Mouse (Mus musculus) small intestine, adult 2 months (tissue): ENCODE results near the gene Eif3d.

Source experiments
- CTCF ChIP-seq: fragments of 200-500 bp; IDR thresholded peaks from 2 replicates; pipeline ENCODE4 v1.5.1; 2012; ENCODE audit warnings: low read depth, mild to moderate bottlenecking, control low read depth, inconsistent platforms, low read length, moderate library complexity, mixed read lengths; ENCODE audit not compliant: insufficient replicate concordance, insufficient read length; ENCODE audit errors: extremely low read depth
- POLR2A ChIP-seq: fragments of 200-500 bp; IDR thresholded peaks from 2 replicates; pipeline ENCODE4 v1.6.1; 2012; ENCODE audit warnings: low read depth, mild to moderate bottlenecking, control low read depth, inconsistent platforms, low read length, moderate library complexity

- TF ChIP-seq CTCF: no peak
- TF ChIP-seq POLR2A: no peak
Measured at GRCm38 (mm10) chr15:77912048-77912447, 58.6 kb downstream of the Eif3d start.
